Mouse (Mus musculus): ENCODE data around the gene Myg1. TPM values are rescaled to one million over a fixed set of nuclear protein-coding genes. Genes with fewer than 3 reads are reported as not detected.
"Not testable (repeated sequence)": the region's sequence is repeated elsewhere in the genome, so short reads cannot be mapped to it uniquely, and the experiment has no call there.

Myg1 gene
- polyA plus RNA-seq, 1 experiment from 2014 or later, result 105 TPM

- Histone ChIP-seq H3K9ac (no peak overlapping the region), H3K4me3 (replicated peaks) (no peak overlapping the region), H3K4me1 (no peaks in the 10 kb centered on the region), H3K27me3 (no peaks in the 10 kb centered on the region), H3K36me3 (replicated peaks) (peaks cover 92% of the 10 kb centered on the region), H3K27ac (no peak overlapping the region), H3K4me2 (no peak overlapping the region), H3K9me3 (no peaks in the 10 kb centered on the region)
- WGBS, result 88% methylated on average over 6 of the region's 6 CpGs
- ATAC-seq (ENCODE audit: low FRiP score), result no peak
These were observed 15.2 kb upstream of the Myg1 start for GRCm38 (mm10) chr15:102316263-102316662.

GRCm38 (mm10) chr15:102324654-102325473 is 6.6 kb upstream of the Myg1 start:
- ATAC-seq (ENCODE audit: low FRiP score), result no peak
- Histone ChIP-seq H3K4me1 (peaks cover 13% of the 10 kb centered on the region), H3K27ac (no peak overlapping the region), H3K4me2 (peak overlapping the region; percentile 75), H3K9me3 (no peaks in the 10 kb centered on the region), H3K27me3 (no peaks in the 10 kb centered on the region), H3K36me3 (replicated peaks) (peaks cover 66% of the 10 kb centered on the region), H3K9ac (no peak overlapping the region), H3K4me3 (replicated peaks) (no peak overlapping the region; the same call in 1 of the 2 replicates)
- 77% methylated on average over 12 of the region's 12 CpGs for WGBS

DNA sequence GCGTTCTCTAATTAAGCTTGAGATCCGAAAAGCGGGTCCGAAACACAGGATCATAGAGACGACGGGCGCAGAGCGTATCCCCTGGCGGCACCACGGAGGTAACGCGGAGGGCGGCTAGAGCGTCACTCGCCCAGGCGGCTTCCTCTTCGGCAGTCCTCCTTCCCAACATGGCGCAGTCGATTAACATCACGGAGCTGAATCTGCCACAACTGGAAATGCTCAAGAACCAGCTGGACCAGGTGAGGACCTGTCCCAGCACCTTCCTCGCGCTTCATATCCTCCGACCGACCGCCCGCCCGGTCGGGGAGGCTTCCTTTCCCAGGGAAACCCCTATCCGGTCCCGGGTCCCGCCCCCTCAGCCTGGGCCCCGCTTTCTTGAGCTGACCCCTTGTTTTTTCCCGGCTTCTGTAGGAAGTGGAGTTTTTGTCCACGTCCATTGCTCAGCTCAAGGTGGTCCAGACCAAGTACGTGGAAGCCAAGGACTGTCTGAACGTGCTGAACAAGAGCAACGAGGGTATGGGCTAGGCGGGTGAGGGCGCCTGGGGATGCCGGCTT is 5.4 kb upstream of the Myg1 start, which contains the start of gene Pfdn5:
Gene Pfdn5 (plus strand): TSS at position 95 of the 555 bp plus-strand sequence.
- Histone ChIP-seq H3K27me3 (no peaks in the 10 kb centered on the region), H3K9ac (peak within 1 kb of the TSS; percentile 87), H3K36me3 (replicated peaks) (peaks cover 62% of the 10 kb centered on the region), H3K4me3 (replicated peaks) (peak within 1 kb of the TSS; percentile 83), H3K27ac (peak within 1 kb of the TSS; percentile 68), H3K4me1 (peaks cover 14% of the 10 kb centered on the region), H3K4me2 (peak within 1 kb of the TSS; percentile 75), H3K9me3 (no peaks in the 10 kb centered on the region)
- ATAC-seq (ENCODE audit: low FRiP score), result peak; percentile 94
- under 1% methylated on average over 40 of the region's 40 CpGs for WGBS

DNA sequence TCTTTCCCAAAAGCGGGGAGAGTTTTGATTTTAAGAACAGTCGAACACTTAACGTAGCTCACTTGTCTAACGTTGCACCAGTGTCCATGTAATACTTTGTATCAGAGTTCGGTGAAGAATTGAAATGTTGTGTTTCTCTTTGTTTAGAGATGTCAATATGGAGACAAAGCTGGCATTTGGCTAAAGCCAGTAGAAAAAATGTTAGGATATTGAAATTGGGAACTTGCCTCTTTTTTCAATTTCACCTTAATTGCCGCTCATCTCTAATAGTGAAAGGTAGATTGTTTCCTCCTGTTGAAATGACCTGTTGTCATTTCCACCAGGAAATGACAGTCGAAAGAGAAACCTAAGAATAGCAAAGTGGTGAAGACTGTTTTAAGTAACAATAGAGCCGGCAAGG is 4.6 kb upstream of the Myg1 start:
- Histone ChIP-seq H3K9me3 (no peaks in the 10 kb centered on the region), H3K36me3 (replicated peaks) (peaks cover 55% of the 10 kb centered on the region), H3K4me2 (peak overlapping the region; percentile 75), H3K9ac (peak overlapping the region; percentile 87), H3K27ac (no peak overlapping the region), H3K4me1 (peaks cover 19% of the 10 kb centered on the region), H3K27me3 (no peaks in the 10 kb centered on the region), H3K4me3 (replicated peaks) (peak overlapping the region; percentile 83)
- no peak for ATAC-seq (ENCODE audit: low FRiP score)
- 70% methylated on average over 8 of the region's 8 CpGs for WGBS

GRCm38 (mm10) chr15:102335254-102335653 is 3.7 kb downstream of the Myg1 start:
- Histone ChIP-seq H3K27me3 (no peaks in the 10 kb centered on the region), H3K27ac (no peak overlapping the region), H3K9ac (no peak overlapping the region), H3K9me3 (no peaks in the 10 kb centered on the region), H3K36me3 (replicated peaks) (peaks cover 82% of the 10 kb centered on the region), H3K4me3 (replicated peaks) (no peak overlapping the region), H3K4me1 (peaks cover 22% of the 10 kb centered on the region), H3K4me2 (no peak overlapping the region)
- ATAC-seq (ENCODE audit: low FRiP score), result no peak
- 90% methylated on average over 8 of the region's 8 CpGs for WGBS

- 94% methylated on average over 5 of the region's 5 CpGs for WGBS
- not testable (repeated sequence) for ATAC-seq (ENCODE audit: low FRiP score)
- peaks cover 22% of the 10 kb centered on the region for H3K4me1 ChIP-seq
These were observed 4.4 kb downstream of the Myg1 start for GRCm38 (mm10) chr15:102335925-102336324.

DNA sequence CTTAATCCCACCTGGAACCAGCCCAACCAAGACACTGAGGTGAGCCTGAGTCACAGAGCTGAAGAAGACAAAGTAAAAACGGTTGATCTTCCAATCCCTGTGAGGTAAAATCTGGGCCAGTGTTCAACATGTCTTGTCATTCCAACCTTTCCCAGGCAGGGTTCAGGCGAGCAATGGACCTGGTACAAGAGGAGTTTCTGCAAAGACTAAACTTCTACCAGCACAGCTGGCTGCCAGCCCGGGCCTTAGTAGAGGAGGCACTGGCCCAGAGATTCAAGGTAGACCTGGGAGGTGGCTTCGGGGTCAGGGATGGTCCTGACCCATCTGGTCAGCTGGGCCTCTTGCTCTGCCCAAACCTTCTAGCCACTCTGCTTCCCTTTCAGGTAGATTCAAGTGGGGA is 5.4 kb downstream of the Myg1 start:
- Histone ChIP-seq H3K4me1 (peaks cover 15% of the 10 kb centered on the region), H3K9me3 (no peaks in the 10 kb centered on the region), H3K27ac (no peak overlapping the region), H3K4me2 (no peak overlapping the region), H3K27me3 (no peaks in the 10 kb centered on the region), H3K9ac (no peak overlapping the region), H3K36me3 (replicated peaks) (peaks cover 81% of the 10 kb centered on the region), H3K4me3 (replicated peaks) (no peak overlapping the region)
- 88% methylated on average over 4 of the region's 4 CpGs for WGBS
- ATAC-seq (ENCODE audit: low FRiP score), result no peak

More at GRCm38 (mm10) chr15:102335925-102336324, 4.4 kb downstream of the Myg1 start:
- not testable (repeated sequence) for H3K9ac ChIP-seq; H3K27me3 ChIP-seq; H3K27ac ChIP-seq; H3K4me3 ChIP-seq (replicated peaks); H3K4me2 ChIP-seq; H3K9me3 ChIP-seq
- peaks cover 81% of the 10 kb centered on the region for H3K36me3 ChIP-seq (replicated peaks)

- no peak overlapping the region for H3K9ac ChIP-seq
- no peaks in the 10 kb centered on the region for H3K27me3 ChIP-seq
- 75% methylated on average over 5 of the region's 5 CpGs for WGBS
- ATAC-seq (ENCODE audit: low FRiP score), result no peak
- H3K9me3 ChIP-seq, result no peaks in the 10 kb centered on the region
- no peak overlapping the region for H3K4me2 ChIP-seq
- H3K4me1 ChIP-seq, result no peaks in the 10 kb centered on the region
- H3K4me3 ChIP-seq (replicated peaks), result no peak overlapping the region
- peaks cover 68% of the 10 kb centered on the region for H3K36me3 ChIP-seq (replicated peaks)
- H3K27ac ChIP-seq, result no peak overlapping the region
These were observed 8.1 kb downstream of the Myg1 start for GRCm38 (mm10) chr15:102339612-102340011.

DNA sequence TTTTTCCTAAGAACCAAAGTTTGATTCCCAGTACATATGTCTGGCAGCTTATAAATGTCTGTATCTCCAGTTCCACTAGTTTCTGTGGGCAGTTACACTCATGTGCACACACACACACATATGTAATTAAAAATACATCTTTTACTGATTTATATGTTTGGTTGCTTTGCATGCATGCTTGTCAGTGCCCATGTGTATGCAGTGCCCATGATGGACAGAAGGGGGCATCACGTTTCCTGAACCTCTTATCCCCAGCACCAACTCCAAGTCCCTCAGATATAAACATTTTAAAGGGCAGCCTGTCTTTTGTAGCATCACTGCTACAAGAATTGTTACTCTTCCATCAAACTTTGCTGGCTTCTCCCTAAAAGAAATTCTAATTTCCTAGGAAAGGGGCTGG is 10.1 kb downstream of the Myg1 start:
- H3K4me3 ChIP-seq (replicated peaks), result no peak overlapping the region
- no peak overlapping the region for H3K9ac ChIP-seq
- no peaks in the 10 kb centered on the region for H3K4me1 ChIP-seq
- no peak overlapping the region for H3K27ac ChIP-seq
- no peaks in the 10 kb centered on the region for H3K27me3 ChIP-seq
- H3K9me3 ChIP-seq, result no peaks in the 10 kb centered on the region
- ATAC-seq (ENCODE audit: low FRiP score), result no peak
- H3K36me3 ChIP-seq (replicated peaks), result peaks cover 68% of the 10 kb centered on the region
- H3K4me2 ChIP-seq, result no peak overlapping the region
- 4% methylated on average over 1 of the region's 1 CpGs for WGBS

DNA sequence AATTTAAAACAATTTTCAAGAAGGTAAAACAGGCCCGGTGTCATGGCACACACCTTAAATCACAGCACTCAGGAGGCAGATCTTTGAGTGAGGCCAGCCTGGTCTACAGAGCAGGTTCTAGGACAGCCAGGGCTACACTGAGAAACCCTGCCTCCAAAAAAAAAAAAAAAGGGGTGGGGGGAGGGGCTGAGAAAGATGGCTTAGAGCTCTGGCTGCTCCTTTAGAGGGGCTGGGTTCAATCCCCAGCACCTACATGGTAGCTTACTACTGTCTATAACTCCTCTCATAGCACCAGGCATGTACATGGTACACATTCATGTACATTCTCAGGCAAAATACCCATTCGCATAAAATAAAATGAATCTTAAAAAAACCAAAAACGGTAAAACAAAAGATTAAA is 13.0 kb downstream of the Myg1 start:
- H3K4me1 ChIP-seq, result peaks cover under 1% of the 10 kb centered on the region; the same call in 1 of the 2 replicates
- H3K4me2 ChIP-seq, result no peak overlapping the region
- no peaks in the 10 kb centered on the region for H3K9me3 ChIP-seq
- no peak overlapping the region for H3K9ac ChIP-seq
- no peaks in the 10 kb centered on the region for H3K27me3 ChIP-seq
- 95% methylated on average over 3 of the region's 3 CpGs for WGBS
- ATAC-seq (ENCODE audit: low FRiP score), result no peak
- H3K36me3 ChIP-seq (replicated peaks), result peaks cover 49% of the 10 kb centered on the region
- no peak overlapping the region for H3K4me3 ChIP-seq (replicated peaks)
- H3K27ac ChIP-seq, result no peak overlapping the region

DNA sequence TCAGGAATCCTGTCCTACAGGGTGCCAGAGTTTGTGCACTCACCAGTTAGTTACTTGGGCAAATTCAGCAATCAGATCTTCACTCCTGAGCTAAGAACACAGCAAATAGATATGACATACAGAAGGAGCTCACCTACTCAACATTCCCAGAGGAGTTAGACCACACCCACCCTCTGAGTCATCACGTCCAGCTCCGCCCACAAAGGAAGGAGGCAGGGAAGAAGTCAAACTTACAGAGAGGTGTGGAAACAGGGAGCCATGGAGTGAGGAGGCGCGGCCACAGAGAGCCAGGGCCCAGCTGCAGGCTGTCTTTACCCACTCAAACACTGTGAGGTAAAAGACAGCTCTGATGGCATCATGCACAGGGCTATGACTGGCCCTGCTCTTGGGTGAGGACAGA is 14.9 kb downstream of the Myg1 start:
- peaks cover 13% of the 10 kb centered on the region for H3K4me1 ChIP-seq
- WGBS, result 87% methylated on average over 4 of the region's 4 CpGs
- peaks cover 37% of the 10 kb centered on the region for H3K36me3 ChIP-seq (replicated peaks)
- no peak overlapping the region for H3K27ac ChIP-seq
- H3K4me3 ChIP-seq (replicated peaks), result no peak overlapping the region
- no peaks in the 10 kb centered on the region for H3K27me3 ChIP-seq
- ATAC-seq (ENCODE audit: low FRiP score), result no peak
- H3K9ac ChIP-seq, result no peak overlapping the region
- H3K4me2 ChIP-seq, result no peak overlapping the region
- H3K9me3 ChIP-seq, result no peaks in the 10 kb centered on the region

GRCm38 (mm10) chr15:102350138-102350941 is 18.8 kb downstream of the Myg1 start, which contains the start of gene Aaas:
TSS of gene Aaas (minus strand) at chr15:102350771.
- H3K4me2 ChIP-seq, result peak within 1 kb of the TSS; percentile 79
- H3K9me3 ChIP-seq, result no peaks in the 10 kb centered on the region
- H3K4me3 ChIP-seq (replicated peaks), result peak within 1 kb of the TSS; percentile 79
- peaks cover 20% of the 10 kb centered on the region for H3K4me1 ChIP-seq
- ATAC-seq (ENCODE audit: low FRiP score), result peak; percentile 82
- H3K27me3 ChIP-seq, result no peaks in the 10 kb centered on the region
- under 1% methylated on average over 56 of the region's 56 CpGs for WGBS
- H3K9ac ChIP-seq, result peak within 1 kb of the TSS; percentile 84
- H3K27ac ChIP-seq, result peak within 1 kb of the TSS; percentile 71
- peaks cover 22% of the 10 kb centered on the region for H3K36me3 ChIP-seq (replicated peaks)
